In the genomic region with DNA sequence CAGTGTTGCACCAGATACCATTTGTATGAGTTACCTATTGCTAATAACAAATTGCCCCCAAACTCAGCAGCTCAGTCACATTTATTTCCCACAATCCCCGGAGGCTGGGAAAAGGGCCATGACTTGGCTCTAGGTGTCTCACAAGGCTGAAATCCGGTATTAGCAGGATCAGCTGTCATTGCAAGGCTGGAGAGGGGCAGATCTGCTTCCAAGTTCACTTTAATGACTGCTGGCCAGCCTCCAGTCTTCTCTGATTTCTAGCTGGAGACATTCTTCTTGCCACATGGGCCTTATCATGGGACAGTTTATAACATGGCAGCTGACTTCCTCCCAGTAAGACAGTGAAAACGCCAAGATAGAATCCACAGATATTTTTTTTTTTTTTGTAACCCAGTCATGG, we compare ENCODE assay signal across 9 mouse cellular contexts.
A peak's percentile ranks its signal among the peaks of the same experiment; 100 is the strongest.
DNase-seq lines count a peak whose midpoint lies in the region; ATAC-seq lines count a peak whose summit lies in the region.
"Had no signal": no experiment of that assay in that cellular context is flagged by ENCODE, and none has a peak within 500 bp of the region (broad histone marks: within the 10 kb centered on the region; RNA-seq: fewer than 3 reads in every experiment).

No protein-coding gene starts in this region.

- H3K27ac ChIP-seq in hindbrain, embryonic 16.5 days (ENCODE audit: low read depth, low read length) = no peak overlapping the region
- H3K27ac ChIP-seq in hindbrain, embryonic 11.5 days (ENCODE audit: low read depth, low read length) = no peak overlapping the region

- H3K9ac ChIP-seq in hindbrain, embryonic 16.5 days (ENCODE audit: low read depth, low read length) = no peak overlapping the region
- H3K9ac ChIP-seq in hindbrain, embryonic 11.5 days (ENCODE audit: low read depth, low read length) = no peak overlapping the region

- ATAC-seq in hindbrain, embryonic 16.5 days = peak; percentile 42; the same call in 1 of the 2 replicates
- ATAC-seq in hindbrain, embryonic 11.5 days (ENCODE audit: low FRiP score) = no peak
- no peak for ATAC-seq in granulocyte monocyte progenitor cell, adult 5-6 weeks (replicated peaks; ENCODE audit: poor library complexity, severe bottlenecking)

- no peaks in the 10 kb centered on the region for H3K4me1 ChIP-seq in hindbrain, embryonic 16.5 days (ENCODE audit: control insufficient read depth, insufficient read depth, low read depth, low read length)
- H3K4me1 ChIP-seq in hindbrain, embryonic 11.5 days (replicated peaks; ENCODE audit: control insufficient read depth, insufficient read depth, low read length) = no peaks in the 10 kb centered on the region

- H3K36me3 ChIP-seq in hindbrain, embryonic 16.5 days (ENCODE audit: control insufficient read depth, insufficient read depth, low read length) = no peaks in the 10 kb centered on the region
- H3K36me3 ChIP-seq in hindbrain, embryonic 11.5 days (ENCODE audit: control insufficient read depth, insufficient read depth, low read length) = no peaks in the 10 kb centered on the region

- no peak overlapping the region for H3K4me3 ChIP-seq in hindbrain, embryonic 16.5 days (ENCODE audit: low read length)
- no peak overlapping the region for H3K4me3 ChIP-seq in hindbrain, embryonic 11.5 days (ENCODE audit: low read depth, low read length)

- H3K4me2 ChIP-seq in hindbrain, embryonic 16.5 days (ENCODE audit: low read length) = no peak overlapping the region
- H3K4me2 ChIP-seq in hindbrain, embryonic 11.5 days (replicated peaks; ENCODE audit: low read depth, low read length) = no peak overlapping the region

- no peak for DNase-seq in hindbrain, embryonic 11.5 days (ENCODE audit: low spot score)
- DNase-seq in gastrocnemius, adult 18-20 months (ENCODE audit: low spot score) = peak; percentile 84
- peak; percentile 61 for DNase-seq in kidney, adult 9 months
- DNase-seq in retina, postnatal 7 days (ENCODE audit: low read depth, low spot score) = peak; percentile 16
- DNase-seq in right cerebral cortex, postnatal 36 days (ENCODE audit: low spot score in 2 of 2) = no peak
- DNase-seq in testis, postnatal 14 days (ENCODE audit: low spot score) = no peak
- DNase-seq: cerebellum, adult 2 months had no signal

- WGBS in hindbrain, embryonic 16.5 days = 51% methylated on average over 3 of the region's 3 CpGs
- 69% methylated on average over 3 of the region's 3 CpGs for WGBS in hindbrain, embryonic 11.5 days

- no peaks in the 10 kb centered on the region for H3K9me3 ChIP-seq in hindbrain, embryonic 16.5 days (ENCODE audit: control insufficient read depth, low read length)
- H3K9me3 ChIP-seq in hindbrain, embryonic 11.5 days (ENCODE audit: control insufficient read depth, low read length) = no peaks in the 10 kb centered on the region

- no peaks in the 10 kb centered on the region for H3K27me3 ChIP-seq in hindbrain, embryonic 16.5 days (replicated peaks; ENCODE audit: control insufficient read depth, insufficient read depth, low read length)
- no peaks in the 10 kb centered on the region for H3K27me3 ChIP-seq in hindbrain, embryonic 11.5 days (ENCODE audit: control insufficient read depth, insufficient read depth, low read length)

Comparison
In these comparisons a context has a peak if more than half of its experiments do, and no peak if none do; other contexts are left out.
1. DNase-seq: peak in gastrocnemius, adult 18-20 months (single experiment), kidney, adult 9 months (single experiment) and retina, postnatal 7 days (single experiment); none in hindbrain, embryonic 11.5 days (single experiment), right cerebral cortex, postnatal 36 days (0 of 2) and testis, postnatal 14 days (single experiment).